Mouse (Mus musculus) activated CD4-positive, CD25-positive, alpha-beta regulatory T cell, adult 4 months (primary cell): Measurements from ENCODE around the gene Rtn4ip1. TPM values are rescaled to one million over a fixed set of nuclear protein-coding genes. Genes with fewer than 3 reads are reported as not detected.
A peak's percentile ranks its signal among the peaks of the same experiment; 100 is the strongest.

Experiments used
- ATAC-seq: one replicate; pipeline ENCODE4 v1.8.0; 2017
- polyA plus RNA-seq, 2 experiments: library from polyadenylated mRNA; unstranded; fragments of 100-300 nt; shearing (Covaris generic); gene quantifications; one replicate each; pipeline ENCODE4 v1.2.1; 2017

The Rtn4ip1 gene
- polyA plus RNA-seq, 2 experiments from 2014 or later, result 7.9 to 11.4 TPM

DNA sequence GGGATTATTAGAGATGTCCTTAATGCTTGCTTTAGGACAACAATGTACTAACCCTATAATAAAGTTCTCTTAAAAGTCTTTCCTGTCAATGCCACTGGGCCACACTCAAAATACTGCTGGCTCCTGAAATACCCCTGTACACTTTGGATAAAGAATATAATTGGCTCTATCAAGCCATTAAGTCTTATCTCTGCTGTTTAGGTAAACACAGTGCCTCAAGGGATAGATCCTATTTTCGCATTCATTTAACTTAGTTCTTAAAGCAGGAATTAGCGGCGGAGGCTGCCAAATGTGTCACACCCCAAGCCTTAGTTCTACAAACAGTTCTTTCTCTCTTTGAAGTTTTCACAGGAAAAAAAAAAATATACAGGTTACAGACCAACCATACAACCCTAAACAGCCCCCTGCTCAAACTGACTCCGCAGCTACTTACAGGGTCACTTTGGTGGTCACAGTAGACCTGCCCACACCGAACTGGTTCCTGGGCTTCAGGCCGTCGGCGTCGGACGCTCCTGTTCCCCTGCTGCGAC, 101.5 kb downstream of the Rtn4ip1 start:
- peak; percentile 3 for ATAC-seq

DNA sequence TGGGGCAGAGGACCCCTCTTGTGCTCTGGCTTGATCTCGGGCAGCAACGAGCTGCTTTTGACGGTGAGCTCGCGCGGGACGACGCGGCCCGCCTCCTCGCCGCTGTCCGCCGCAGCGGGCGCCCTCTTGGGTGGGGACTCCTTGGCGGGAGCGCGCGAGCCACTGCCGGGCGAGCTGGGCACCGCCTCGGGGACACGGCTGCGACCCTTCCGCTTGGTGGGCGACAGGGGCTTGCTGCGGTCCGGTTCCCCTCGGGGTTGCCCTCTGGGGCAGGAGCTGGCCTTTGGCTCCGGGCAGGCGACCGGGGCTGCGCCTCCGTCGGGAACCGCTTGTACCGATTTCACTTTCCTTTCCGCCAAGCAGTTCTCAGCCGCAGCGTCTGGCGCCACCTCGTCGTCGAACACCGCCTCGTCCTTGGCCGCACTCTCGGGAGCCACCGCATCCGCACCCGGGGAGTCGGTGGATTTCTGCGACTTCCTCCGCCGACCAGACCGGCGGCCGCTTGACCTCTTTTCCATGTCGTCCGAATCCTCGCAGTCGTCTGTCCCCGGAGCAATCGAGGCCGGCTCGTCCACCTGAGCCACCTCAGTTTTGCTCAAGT, 102.0 kb downstream of the Rtn4ip1 start:
- peak; percentile 82 for ATAC-seq

DNA sequence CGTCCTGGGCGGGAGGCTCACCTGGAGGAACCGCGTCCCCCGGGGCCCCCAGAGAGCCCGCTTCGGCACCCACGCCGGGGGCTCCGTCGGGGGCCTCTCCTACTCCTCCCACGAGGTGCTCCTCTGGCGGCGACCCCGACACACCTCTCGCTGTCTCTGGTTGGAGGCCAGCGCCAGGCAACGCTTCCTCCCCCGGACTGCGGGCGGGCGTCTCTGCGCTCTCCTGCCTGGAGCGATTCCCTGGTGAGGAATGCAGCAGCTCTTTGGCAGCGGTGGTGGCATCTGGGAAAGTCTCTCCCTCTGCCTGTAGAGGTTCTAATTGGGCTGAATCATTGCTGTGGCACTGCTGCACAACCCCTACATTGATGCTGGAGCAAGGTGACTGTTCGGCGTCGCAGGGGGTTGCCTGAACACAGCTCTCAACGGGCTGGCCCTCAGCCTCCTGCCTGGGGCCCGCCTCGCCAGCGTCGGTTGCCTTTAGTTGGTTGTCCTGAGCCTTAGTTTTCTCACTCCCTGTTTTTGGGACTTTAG, 102.7 kb downstream of the Rtn4ip1 start:
- peak; percentile 2 for ATAC-seq

DNA sequence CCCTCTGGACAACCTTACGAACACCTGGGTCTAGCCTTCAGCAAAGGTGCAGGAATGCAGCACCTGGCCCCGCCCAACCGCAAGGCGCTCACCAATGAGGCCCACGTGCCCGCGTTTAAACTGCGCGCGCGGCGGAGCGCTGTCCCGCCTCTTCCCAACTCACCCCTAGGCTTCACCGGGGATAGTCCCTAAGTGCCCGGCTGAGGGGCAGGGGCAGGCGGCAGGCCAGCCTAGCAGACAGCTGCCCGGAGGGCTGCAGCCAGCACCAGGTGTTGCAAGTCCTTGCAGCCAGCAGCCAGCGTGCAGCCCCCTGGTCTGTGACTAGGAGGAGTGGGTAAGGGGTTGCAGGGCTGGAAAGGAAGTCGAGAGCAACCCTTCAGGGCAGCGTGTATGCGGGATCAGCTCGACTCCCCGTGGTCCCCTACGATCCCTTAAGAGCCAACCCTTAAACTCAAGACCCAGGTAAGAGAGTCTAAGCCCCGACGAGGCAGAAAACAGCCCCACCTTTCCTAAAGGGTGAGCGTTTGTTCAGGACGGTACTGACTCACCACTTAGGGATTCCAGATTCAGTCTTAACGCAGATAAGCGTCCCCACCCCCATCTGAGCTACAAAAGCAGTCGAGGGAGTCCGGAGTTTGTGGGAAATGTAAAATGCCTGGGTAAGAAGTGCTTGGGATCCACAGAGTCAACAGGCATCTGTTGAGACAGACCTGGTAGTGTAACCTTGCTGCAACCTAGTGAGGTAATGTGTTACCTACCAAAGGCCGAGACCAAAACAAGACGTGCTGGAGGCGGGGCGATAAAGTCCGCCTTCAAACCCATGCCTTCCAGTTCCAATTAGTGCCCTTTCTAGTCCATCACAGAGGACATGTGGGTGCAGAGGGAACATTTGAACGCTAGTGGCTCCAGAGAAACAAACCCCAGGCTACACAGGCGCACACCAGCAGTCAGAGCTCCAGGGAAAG, 104.4 kb downstream of the Rtn4ip1 start:
- ATAC-seq, result no peak

Other genes with a start within 250 kb of the Rtn4ip1 start
- 10 to 100 TPM; 23.9 to 25.1 TPM for gene Qrsl1, start 62 bp upstream of the Rtn4ip1 start, polyA plus RNA-seq
- 10 to 100 TPM; 21.7 to 23.7 TPM for gene Crybg1, start 247.0 kb downstream of the Rtn4ip1 start, polyA plus RNA-seq